Mouse (Mus musculus): ENCODE data around the gene Gm11563.

DNA sequence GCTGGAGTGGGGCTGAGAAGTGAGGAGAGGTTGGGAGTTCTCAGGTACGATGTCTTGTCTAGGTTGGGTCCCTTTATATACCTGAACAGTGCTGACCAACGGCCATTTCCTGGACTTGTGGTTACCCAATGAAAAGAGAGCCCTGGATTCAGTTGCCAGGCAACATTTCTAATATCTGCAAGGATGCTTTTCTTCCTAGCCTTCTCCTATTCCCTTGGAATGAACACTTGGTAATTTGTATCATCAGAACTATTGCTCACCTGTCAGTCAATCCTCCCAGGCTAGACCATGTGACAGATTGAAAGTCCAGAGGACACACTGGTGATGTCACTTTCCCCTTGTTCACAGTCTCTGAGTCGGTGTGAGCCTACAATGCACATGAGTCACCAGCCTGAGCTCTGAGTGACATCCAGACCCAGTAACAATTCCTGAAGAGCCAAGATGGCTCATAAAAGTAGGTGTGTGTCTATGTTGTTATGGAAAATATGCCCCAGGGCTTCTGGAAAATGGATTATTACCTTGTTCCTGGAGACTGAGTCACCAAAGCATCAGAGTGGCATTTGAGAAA, 43.9 kb downstream of the Gm11563 start, which contains the start of gene Krtap2-4:
- no peak for TF ChIP-seq CTCF (conservative IDR thresholded peaks at IDR 0.05; ENCODE audit: low read length)
- no peak for TF ChIP-seq POU5F1 (IDR thresholded peaks at IDR 0.05; ENCODE audit: borderline replicate concordance, low read length)
